Mouse (Mus musculus): ENCODE results near the gene Abraxas1. TPM values are rescaled to one million over a fixed set of nuclear protein-coding genes. Genes with fewer than 3 reads are reported as not detected.

The Abraxas1 gene
- polyA plus RNA-seq, 1 experiment from 2014 or later, result 13.4 TPM

DNA sequence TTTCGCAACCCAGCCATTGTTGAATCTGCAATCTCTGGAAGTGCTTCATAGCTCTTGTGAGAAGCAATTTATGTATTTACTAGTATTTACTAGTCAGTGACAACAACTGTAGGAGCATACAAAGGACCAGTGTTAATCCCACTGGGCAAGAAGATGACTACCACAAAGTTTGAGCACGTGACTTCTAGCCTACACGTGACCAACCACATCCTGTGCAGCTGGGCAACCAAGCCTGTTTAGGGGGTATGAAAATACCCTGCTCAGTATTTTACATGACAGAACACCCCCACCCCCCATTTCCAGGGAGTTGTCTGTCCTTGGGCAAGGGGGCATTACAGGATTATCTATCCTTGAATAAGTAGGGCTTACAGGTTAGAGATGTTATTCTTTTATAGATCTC is 35.8 kb upstream of the Abraxas1 start:
- Histone ChIP-seq H3K9me3 (replicated peaks; ENCODE audit: control insufficient read depth, low read length) (no peaks in the 10 kb centered on the region), H3K4me2 (ENCODE audit: low read length) (no peak overlapping the region), H3K27me3 (replicated peaks; ENCODE audit: control insufficient read depth, insufficient read depth, low read length) (no peaks in the 10 kb centered on the region), H3K4me1 (ENCODE audit: control insufficient read depth, insufficient read depth, low read length) (no peaks in the 10 kb centered on the region), H3K36me3 (ENCODE audit: control insufficient read depth, insufficient read depth, low read length) (no peaks in the 10 kb centered on the region), H3K4me3 (ENCODE audit: low read depth, low read length) (no peak overlapping the region), H3K9ac (ENCODE audit: low read length) (no peak overlapping the region), H3K27ac (ENCODE audit: low read depth, low read length) (no peak overlapping the region)
- 90% methylated on average over 3 of the region's 3 CpGs for WGBS
- DNase-seq (ENCODE audit: low spot score) (no peak), ATAC-seq (no peak)

GRCm38 (mm10) chr5:100853963-100854362 is 33.2 kb upstream of the Abraxas1 start:
- whole genome bisulfite sequencing, result 91% methylated on average over 4 of the region's 4 CpGs

GRCm38 (mm10) chr5:100847143-100847542 is 26.4 kb upstream of the Abraxas1 start:
- Histone ChIP-seq H3K9me3 (replicated peaks; ENCODE audit: control insufficient read depth, low read length) (no peaks in the 10 kb centered on the region), H3K9ac (ENCODE audit: low read length) (no peak overlapping the region), H3K4me3 (ENCODE audit: low read depth, low read length) (no peak overlapping the region), H3K4me1 (ENCODE audit: control insufficient read depth, insufficient read depth, low read length) (0 out of 2 replicates have a peak, but pooled peaks cover 6% of the 10 kb centered on the region), H3K27ac (ENCODE audit: low read depth, low read length) (no peak overlapping the region), H3K27me3 (replicated peaks; ENCODE audit: control insufficient read depth, insufficient read depth, low read length) (peaks cover 22% of the 10 kb centered on the region; the same call in 1 of the 2 replicates), H3K36me3 (ENCODE audit: control insufficient read depth, insufficient read depth, low read length) (no peaks in the 10 kb centered on the region), H3K4me2 (ENCODE audit: low read length) (peak overlapping the region; percentile 99)
- ATAC-seq, result no peak
- 17% methylated on average over 2 of the region's 2 CpGs for WGBS
- DNase-seq (ENCODE audit: low spot score), result no peak

More at GRCm38 (mm10) chr5:100853963-100854362, 33.2 kb upstream of the Abraxas1 start:
- Histone ChIP-seq H3K4me3 (ENCODE audit: low read depth, low read length) (no peak overlapping the region), H3K36me3 (ENCODE audit: control insufficient read depth, insufficient read depth, low read length) (no peaks in the 10 kb centered on the region), H3K4me2 (ENCODE audit: low read length) (no peak overlapping the region), H3K9me3 (replicated peaks; ENCODE audit: control insufficient read depth, low read length) (no peaks in the 10 kb centered on the region), H3K27me3 (replicated peaks; ENCODE audit: control insufficient read depth, insufficient read depth, low read length) (no peaks in the 10 kb centered on the region), H3K9ac (ENCODE audit: low read length) (no peak overlapping the region), H3K4me1 (ENCODE audit: control insufficient read depth, insufficient read depth, low read length) (no peaks in the 10 kb centered on the region), H3K27ac (ENCODE audit: low read depth, low read length) (no peak overlapping the region)
- DNase-seq (ENCODE audit: low spot score) (no peak), ATAC-seq (no peak)

GRCm38 (mm10) chr5:100846599-100846920 is 25.8 kb upstream of the Abraxas1 start:
- no peaks in the 10 kb centered on the region for H3K36me3 ChIP-seq (ENCODE audit: control insufficient read depth, insufficient read depth, low read length)
- peak overlapping the region; percentile 99 for H3K4me2 ChIP-seq (ENCODE audit: low read length)
- ATAC-seq, result no peak
- peak overlapping the region; percentile 59 for H3K9ac ChIP-seq (ENCODE audit: low read length)
- H3K9me3 ChIP-seq (replicated peaks; ENCODE audit: control insufficient read depth, low read length), result peaks cover 4% of the 10 kb centered on the region; the same call in 1 of the 2 replicates
- H3K4me1 ChIP-seq (ENCODE audit: control insufficient read depth, insufficient read depth, low read length), result 0 out of 2 replicates have a peak, but pooled peaks cover 6% of the 10 kb centered on the region
- H3K27ac ChIP-seq (ENCODE audit: low read depth, low read length), result no peak overlapping the region
- peaks cover 22% of the 10 kb centered on the region; the same call in 1 of the 2 replicates for H3K27me3 ChIP-seq (replicated peaks; ENCODE audit: control insufficient read depth, insufficient read depth, low read length)
- 1% methylated on average over 22 of the region's 22 CpGs for WGBS
- H3K4me3 ChIP-seq (ENCODE audit: low read depth, low read length), result peak overlapping the region; percentile 53
- DNase-seq (ENCODE audit: low spot score), result no peak

DNA sequence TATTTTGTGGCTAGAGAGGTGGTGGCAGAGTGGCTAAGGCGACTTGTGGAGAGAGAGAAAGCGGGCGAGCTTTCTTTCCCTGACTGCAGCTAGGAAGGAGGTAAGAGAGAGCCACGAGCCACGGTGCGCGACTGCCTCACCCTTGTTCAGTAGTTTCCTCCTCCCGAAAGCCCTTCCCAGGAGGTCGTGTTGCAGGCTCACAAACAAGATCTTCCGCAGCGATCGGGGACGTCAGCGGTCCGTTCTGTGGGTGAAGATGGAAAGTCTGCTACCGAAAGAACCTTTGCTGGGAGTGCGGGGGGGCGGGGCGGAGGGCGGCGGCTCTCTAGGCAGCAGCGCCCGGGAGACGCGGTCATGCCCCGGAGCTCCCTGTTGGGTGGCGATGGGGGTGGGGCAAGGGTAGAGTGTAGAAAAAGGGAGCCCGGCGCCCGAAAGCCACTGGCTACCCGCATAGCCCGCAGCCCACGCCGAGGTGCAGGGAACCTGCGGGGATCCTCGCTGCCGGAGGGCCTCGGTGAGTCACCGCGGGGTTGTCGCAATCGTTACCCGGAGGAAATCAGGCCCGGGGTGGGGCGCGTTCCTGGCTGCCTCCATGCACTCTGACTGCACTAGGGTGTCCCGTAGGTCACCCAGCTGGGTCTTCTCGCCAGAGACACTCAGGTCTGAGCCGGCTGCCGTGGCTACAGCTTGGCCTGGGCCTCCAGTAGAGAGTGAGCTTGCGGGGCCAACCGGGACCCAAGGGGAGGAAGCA is 25.3 kb upstream of the Abraxas1 start:
- Histone ChIP-seq H3K36me3 (ENCODE audit: control insufficient read depth, insufficient read depth, low read length) (no peaks in the 10 kb centered on the region), H3K4me2 (ENCODE audit: low read length) (peak overlapping the region; percentile 99), H3K27ac (ENCODE audit: low read depth, low read length) (no peak overlapping the region), H3K9ac (ENCODE audit: low read length) (peak overlapping the region; percentile 59), H3K4me1 (ENCODE audit: control insufficient read depth, insufficient read depth, low read length) (0 out of 2 replicates have a peak, but pooled peaks cover 6% of the 10 kb centered on the region), H3K27me3 (replicated peaks; ENCODE audit: control insufficient read depth, insufficient read depth, low read length) (peaks cover 22% of the 10 kb centered on the region; the same call in 1 of the 2 replicates), H3K4me3 (ENCODE audit: low read depth, low read length) (peak overlapping the region; percentile 53), H3K9me3 (replicated peaks; ENCODE audit: control insufficient read depth, low read length) (peaks cover 4% of the 10 kb centered on the region; the same call in 1 of the 2 replicates)
- under 1% methylated on average over 52 of the region's 52 CpGs for whole genome bisulfite sequencing
- DNase-seq (ENCODE audit: low spot score), result peak; percentile 33
- ATAC-seq, result peak; percentile 72

DNA sequence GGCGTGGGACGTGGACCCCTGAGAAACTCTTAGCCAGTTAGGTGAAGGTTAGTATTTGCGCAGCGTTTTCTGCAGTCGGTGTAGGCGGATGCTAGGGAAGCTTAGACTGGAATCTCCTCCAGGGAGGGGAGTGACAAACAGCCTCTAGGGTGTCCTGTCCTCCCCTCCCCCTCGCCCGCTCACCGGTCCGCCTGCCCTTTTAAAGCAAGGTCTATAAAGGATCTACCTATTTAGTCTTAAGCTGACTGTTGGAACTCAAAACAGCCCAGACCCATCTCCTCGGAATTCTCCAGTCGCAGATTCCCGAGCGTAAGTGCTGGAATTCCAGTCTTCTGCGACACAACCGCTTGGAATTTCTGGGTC is 24.7 kb upstream of the Abraxas1 start, which contains the start of gene Gpat3:
TSS of gene Gpat3 (plus strand) at position 229 of the 363 bp plus-strand sequence.
- Histone ChIP-seq H3K27me3 (replicated peaks; ENCODE audit: control insufficient read depth, insufficient read depth, low read length) (peaks cover 22% of the 10 kb centered on the region; the same call in 1 of the 2 replicates), H3K9ac (ENCODE audit: low read length) (peak within 1 kb of the TSS; percentile 59), H3K4me1 (ENCODE audit: control insufficient read depth, insufficient read depth, low read length) (0 out of 2 replicates have a peak, but pooled peaks cover 6% of the 10 kb centered on the region), H3K4me2 (ENCODE audit: low read length) (peak within 1 kb of the TSS; percentile 99), H3K36me3 (ENCODE audit: control insufficient read depth, insufficient read depth, low read length) (no peaks in the 10 kb centered on the region), H3K4me3 (ENCODE audit: low read depth, low read length) (peak within 1 kb of the TSS; percentile 53), H3K27ac (ENCODE audit: low read depth, low read length) (no peak within 1 kb of the TSS), H3K9me3 (replicated peaks; ENCODE audit: control insufficient read depth, low read length) (peaks cover 4% of the 10 kb centered on the region; the same call in 1 of the 2 replicates)
- under 1% methylated on average over 16 of the region's 16 CpGs for WGBS
- ATAC-seq, result peak; percentile 10; the same call in 1 of the 2 replicates
- DNase-seq (ENCODE audit: low spot score), result peak; percentile 36

- Histone ChIP-seq H3K9me3 (replicated peaks; ENCODE audit: control insufficient read depth, low read length) (peaks cover 4% of the 10 kb centered on the region; the same call in 1 of the 2 replicates), H3K27ac (ENCODE audit: low read depth, low read length) (no peak overlapping the region), H3K4me1 (ENCODE audit: control insufficient read depth, insufficient read depth, low read length) (0 out of 2 replicates have a peak, but pooled peaks cover 6% of the 10 kb centered on the region), H3K36me3 (ENCODE audit: control insufficient read depth, insufficient read depth, low read length) (no peaks in the 10 kb centered on the region), H3K4me3 (ENCODE audit: low read depth, low read length) (no peak overlapping the region), H3K9ac (ENCODE audit: low read length) (no peak overlapping the region), H3K27me3 (replicated peaks; ENCODE audit: control insufficient read depth, insufficient read depth, low read length) (peaks cover 22% of the 10 kb centered on the region; the same call in 1 of the 2 replicates), H3K4me2 (ENCODE audit: low read length) (no peak overlapping the region)
- DNase-seq (ENCODE audit: low spot score), result no peak
- ATAC-seq, result no peak
- WGBS, result 59% methylated on average over 3 of the region's 3 CpGs
These were observed 23.7 kb upstream of the Abraxas1 start for GRCm38 (mm10) chr5:100844485-100844884.

DNA sequence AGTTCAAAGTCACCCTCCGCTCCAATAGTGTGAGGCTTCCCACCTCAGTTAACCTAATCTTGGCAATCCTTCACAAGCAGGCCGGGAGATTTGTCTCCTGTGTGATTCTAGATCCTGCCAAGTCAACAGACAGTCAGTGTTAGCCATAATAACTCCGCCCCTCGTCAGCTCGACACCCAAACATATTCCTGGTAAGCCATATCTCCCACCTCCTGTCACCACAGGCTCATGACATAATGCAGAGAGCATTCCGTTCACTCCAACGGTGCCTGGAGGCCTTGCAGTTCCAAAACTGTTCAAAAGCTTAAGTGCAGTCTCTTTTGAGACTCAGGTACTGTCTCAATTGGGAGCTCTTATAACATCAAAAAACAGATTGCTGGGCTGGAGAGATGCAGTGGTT is 17.1 kb upstream of the Abraxas1 start:
- Histone ChIP-seq H3K27ac (ENCODE audit: low read depth, low read length) (no peak overlapping the region), H3K27me3 (replicated peaks; ENCODE audit: control insufficient read depth, insufficient read depth, low read length) (no peaks in the 10 kb centered on the region), H3K4me2 (ENCODE audit: low read length) (no peak overlapping the region), H3K9me3 (replicated peaks; ENCODE audit: control insufficient read depth, low read length) (peaks cover 4% of the 10 kb centered on the region; the same call in 1 of the 2 replicates), H3K36me3 (ENCODE audit: control insufficient read depth, insufficient read depth, low read length) (no peaks in the 10 kb centered on the region), H3K4me3 (ENCODE audit: low read depth, low read length) (no peak overlapping the region), H3K4me1 (ENCODE audit: control insufficient read depth, insufficient read depth, low read length) (no peaks in the 10 kb centered on the region), H3K9ac (ENCODE audit: low read length) (no peak overlapping the region)
- no peak for ATAC-seq
- 87% methylated on average over 7 of the region's 7 CpGs for WGBS
- no peak for DNase-seq (ENCODE audit: low spot score)

All from forebrain, embryonic 14.5 days (tissue).